Mouse (Mus musculus) brain, embryonic 14.5 days (tissue): ENCODE results near the gene Slc27a5. TPM values are rescaled to one million over a fixed set of nuclear protein-coding genes. Genes with fewer than 3 reads are reported as not detected.

Experiments
- DNase-seq: peaks from one replicate; pipeline ENCODE4 v3.0.0-alpha.2; 2011; ENCODE audit warnings: low read depth
- CTCF ChIP-seq: fragments of 200-500 bp; IDR thresholded peaks from 2 replicates; pipeline ENCODE4 v1.5.1; 2012; ENCODE audit warnings: inconsistent platforms, mild to moderate bottlenecking, moderate library complexity, borderline replicate concordance; ENCODE audit not compliant: insufficient read depth, insufficient read length; ENCODE audit errors: extremely low read depth
- POLR2A ChIP-seq: fragments of 200-500 bp; IDR thresholded peaks from 2 replicates; pipeline ENCODE4 v1.6.1; 2012; ENCODE audit warnings: mild to moderate bottlenecking, inconsistent platforms, borderline replicate concordance; ENCODE audit not compliant: poor library complexity, insufficient read depth, insufficient read length, severe bottlenecking; ENCODE audit errors: extremely low read depth
- polyA plus RNA-seq: library from polyadenylated mRNA; depleted of rRNA; stranded (reverse); fragments of >200 nt; gene quantifications from 2 replicates; pipeline ENCODE4 v1.2.3, GENCODE M21; 2012

Slc27a5 gene
- polyA plus RNA-seq, 1 experiment, result 0.75 TPM

GRCm38 (mm10) chr7:13014275-13014839 is 16.4 kb upstream of the Slc27a5 start:
- TF ChIP-seq CTCF (no peak), POLR2A (no peak)
- no peak for DNase-seq

- TF ChIP-seq CTCF (no peak), POLR2A (no peak)
- no peak for DNase-seq
Observed at GRCm38 (mm10) chr7:13013671-13014070, 15.7 kb upstream of the Slc27a5 start.

DNA sequence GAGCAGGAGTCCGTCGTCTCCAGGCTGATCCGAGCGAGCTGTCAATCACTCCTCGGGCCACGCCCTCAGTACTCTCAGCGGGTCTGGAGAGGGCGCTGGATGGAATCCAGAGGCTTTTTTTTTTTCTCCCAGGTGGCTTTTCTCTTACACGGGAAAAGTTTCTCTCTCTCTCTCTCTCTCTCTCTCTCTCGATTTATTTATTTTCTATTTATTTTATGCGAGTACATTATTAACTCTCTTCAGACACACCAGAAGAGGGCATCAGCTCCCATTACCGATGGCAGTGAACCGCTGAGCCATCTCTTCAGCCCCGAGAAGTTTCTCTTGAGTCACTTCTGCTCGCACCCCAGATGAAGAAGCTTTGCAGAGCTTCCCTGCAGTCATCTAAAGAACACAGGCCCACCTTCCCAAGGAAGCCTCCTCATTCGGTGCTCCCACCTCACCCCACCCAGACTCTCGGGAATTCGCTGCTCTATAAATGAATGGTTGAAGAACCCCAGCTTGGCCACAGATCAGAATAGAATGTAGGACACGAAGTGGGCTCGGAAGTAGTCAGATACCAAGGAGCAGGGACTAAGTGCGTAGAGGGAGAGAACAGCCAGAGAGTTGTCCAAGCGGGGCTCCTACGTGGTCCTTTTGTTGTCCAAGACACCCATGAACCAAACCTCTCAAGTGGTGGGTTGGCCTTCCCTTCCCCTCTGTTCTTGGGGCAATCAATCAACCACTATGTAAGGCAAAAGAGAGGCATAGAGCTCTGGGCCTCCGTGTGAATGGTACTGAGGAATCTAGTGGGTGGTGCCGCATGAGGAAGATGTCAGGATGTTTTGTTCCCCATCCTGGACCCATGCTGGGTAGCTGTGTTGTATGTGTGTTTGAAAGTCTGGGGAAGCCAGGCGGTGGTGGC is 12.3 kb upstream of the Slc27a5 start, which contains the start of gene Zbtb45:
Gene Zbtb45 (minus strand): TSS at position 30 of the 904 bp plus-strand sequence.
- TF ChIP-seq CTCF, result no peak
- no peak for DNase-seq

DNA sequence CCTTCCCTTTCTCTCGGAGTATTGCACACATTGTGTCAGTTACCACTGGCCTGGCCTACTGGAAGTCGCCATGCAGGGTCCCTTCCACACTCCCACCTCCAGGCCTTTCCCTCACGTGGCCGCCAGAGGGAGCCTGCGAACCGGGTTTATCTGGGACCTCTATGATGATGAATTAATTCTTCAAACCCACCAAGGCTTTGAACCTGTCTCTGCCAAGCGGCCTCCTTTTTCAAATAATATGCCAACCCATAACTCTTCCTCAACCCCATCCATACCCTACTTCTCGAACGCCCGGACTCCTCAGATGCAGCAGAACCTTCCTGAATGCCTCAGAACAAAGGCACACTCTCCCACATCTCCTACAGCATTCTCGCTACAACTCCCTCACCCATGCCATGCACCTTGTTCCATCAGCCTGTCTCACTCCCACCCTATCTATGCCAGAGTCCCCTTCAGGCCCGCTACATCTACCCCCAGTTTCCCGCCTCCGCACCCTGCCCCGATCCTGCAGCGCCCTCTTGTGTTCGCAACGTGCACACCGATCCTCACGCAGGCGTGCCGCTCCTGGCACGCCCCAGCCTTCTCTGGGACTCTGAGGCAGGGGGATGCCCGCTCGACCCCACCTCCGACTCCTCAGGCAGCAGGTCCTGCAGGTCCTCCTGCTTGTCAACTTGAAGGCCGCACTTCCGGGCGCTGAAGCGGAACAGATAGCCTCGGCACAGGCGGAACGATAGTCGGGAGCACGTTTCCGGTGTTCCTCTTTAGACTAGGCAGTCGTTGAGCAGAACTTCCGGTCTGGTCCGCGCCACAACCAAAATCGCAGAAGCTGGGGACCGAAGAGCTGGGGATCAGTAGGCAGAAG is 11.4 kb upstream of the Slc27a5 start:
- DNase-seq, result peak; percentile 99
- TF ChIP-seq POLR2A (peak; percentile 11; the same call in 1 of the 2 replicates), CTCF (peak; percentile 96)

DNA sequence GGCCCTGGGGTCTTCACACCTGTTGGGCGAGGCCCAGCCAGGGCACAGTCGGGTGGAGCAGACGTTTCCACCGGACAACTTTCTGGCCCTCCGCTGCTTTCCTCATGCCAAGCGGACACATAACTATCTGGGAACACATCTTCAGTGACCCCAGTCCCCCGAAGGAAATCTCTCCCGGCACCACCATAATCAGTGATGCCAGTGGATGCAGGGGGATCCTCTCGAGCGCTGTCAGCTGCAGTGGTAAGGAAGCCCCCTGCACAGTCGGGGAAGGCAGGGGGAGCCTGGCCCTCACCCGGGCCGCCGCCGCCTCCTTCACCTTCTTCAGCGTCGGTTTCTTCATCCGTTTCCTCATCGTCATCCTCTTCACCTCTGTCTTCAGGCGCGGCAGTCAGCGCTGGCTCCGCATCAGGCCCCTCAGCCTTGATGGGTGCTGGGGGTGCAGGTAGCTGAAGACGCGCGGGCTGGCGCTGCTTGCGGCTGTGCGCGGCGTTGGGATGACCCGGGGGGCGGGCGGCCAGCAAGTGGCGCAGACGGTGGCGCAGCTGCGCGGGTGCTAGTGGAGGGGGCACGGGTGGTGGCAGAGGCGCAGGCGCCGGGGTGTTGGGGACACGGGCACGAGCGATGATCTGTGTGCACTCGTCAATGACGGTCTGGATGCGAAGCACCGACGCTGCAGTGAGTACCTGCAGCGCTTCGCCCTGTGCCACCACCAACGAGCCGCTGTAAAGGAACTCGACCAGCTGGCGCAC is 9.5 kb upstream of the Slc27a5 start:
- TF ChIP-seq POLR2A (no peak), CTCF (no peak)
- DNase-seq, result no peak

DNA sequence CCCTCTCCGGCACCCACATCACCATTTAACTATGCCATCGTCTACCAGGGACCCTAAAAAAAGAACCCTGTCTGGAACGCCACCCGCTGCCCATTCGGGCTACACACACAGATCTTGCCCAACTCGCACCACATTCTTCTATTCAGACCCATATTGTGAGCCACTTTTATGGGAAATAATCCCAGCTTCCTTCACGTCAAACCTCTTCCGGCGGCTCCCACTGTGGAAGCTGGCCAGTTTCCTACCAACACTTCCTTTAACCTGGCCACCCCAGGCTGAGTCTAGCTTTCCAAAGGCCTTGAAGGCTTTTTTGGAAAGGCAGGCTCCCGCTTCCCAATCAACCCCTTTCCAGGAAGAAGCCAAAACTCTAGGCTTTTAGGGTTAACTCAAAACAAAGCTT is 8.5 kb upstream of the Slc27a5 start:
- no peak for DNase-seq
- TF ChIP-seq CTCF (no peak), POLR2A (no peak)

DNA sequence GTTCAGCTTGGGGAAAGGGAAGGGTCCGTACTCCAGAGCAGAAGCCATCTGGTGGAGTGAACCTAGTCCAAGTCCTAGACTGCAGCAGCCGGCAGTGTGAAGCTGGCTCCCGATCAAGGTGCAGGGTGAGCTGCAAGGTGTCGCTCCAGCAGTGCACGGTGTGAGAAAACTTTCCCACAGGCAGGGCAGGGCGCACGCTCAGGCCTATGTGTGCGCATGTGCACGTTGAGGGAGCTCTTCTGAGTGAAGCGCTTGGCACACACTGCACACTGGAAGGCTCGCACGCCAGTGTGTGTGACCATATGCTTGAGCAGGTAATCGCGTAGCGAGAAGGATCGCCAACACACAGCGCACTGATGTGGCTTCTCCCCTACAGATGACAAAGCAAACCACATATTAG is 8.0 kb upstream of the Slc27a5 start:
- TF ChIP-seq POLR2A, result no peak
- TF ChIP-seq CTCF, result no peak
- peak; percentile 24 for DNase-seq

GRCm38 (mm10) chr7:13003380-13003779 is 5.4 kb upstream of the Slc27a5 start:
- TF ChIP-seq POLR2A, result no peak
- no peak for TF ChIP-seq CTCF
- no peak for DNase-seq

DNA sequence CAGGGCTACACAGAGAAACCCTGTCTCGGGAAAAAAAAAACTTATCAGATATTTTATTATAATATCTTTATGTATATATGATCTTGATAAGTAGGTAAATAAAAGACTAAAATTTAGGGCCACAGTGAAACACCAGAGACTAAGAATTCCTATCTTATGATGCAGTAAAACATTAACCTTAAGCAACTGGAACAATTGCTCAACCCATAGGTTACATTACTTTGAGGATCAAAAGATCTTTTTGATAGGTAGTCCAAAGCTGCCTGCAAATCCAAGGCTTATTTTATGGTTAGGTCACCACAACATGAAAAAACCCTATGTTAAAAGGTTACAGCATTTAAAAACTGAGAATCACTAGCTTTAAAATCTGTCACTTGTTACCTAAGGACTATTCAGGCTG is 3.6 kb upstream of the Slc27a5 start:
- no peak for DNase-seq
- TF ChIP-seq POLR2A (no peak), CTCF (no peak)

GRCm38 (mm10) chr7:12998851-12999250 is 859 bp upstream of the Slc27a5 start, which contains the start of gene Trim28:
Gene Trim28, plus strand, starts transcription at chr7:12999114.
- DNase-seq, result no peak
- TF ChIP-seq CTCF (no peak), POLR2A (no peak)
